Mouse (Mus musculus): ENCODE measurements at regions not wholly inside any gene's neighbourhood (a gene's known extent, or its start where the extent isn't known, plus 50 kb on each side); places are given as distances from the start of the nearest gene placed in this dataset.

- no peaks in the 10 kb centered on the region for H3K79me2 ChIP-seq (ENCODE audit: control insufficient read depth, insufficient read depth)
- peaks cover 3% of the 10 kb centered on the region for H3K27me3 ChIP-seq (ENCODE audit: control insufficient read depth, insufficient read depth, insufficient read length)
- no peak overlapping the region for H3ac ChIP-seq (ENCODE audit: control insufficient read depth, insufficient read length, low read depth)
- H3K36me3 ChIP-seq (ENCODE audit: control insufficient read depth, insufficient read depth), result no peaks in the 10 kb centered on the region
- TF ChIP-seq CTCF (IDR thresholded peaks at IDR 0.05; ENCODE audit: control insufficient read depth, insufficient read depth, insufficient read length), result peak; percentile 47
- TF ChIP-seq FOSL1 (IDR thresholded peaks at IDR 0.05; ENCODE audit: insufficient read depth, low read length, poor library complexity, severe bottlenecking), result no peak
- H3K4me3 ChIP-seq (ENCODE audit: insufficient read depth, poor library complexity, severe bottlenecking), result no peak overlapping the region
- H3K79me3 ChIP-seq (ENCODE audit: low read depth), result no peaks in the 10 kb centered on the region
Observed at GRCm38 (mm10) chr1:75653671-75654076, 107.6 kb downstream of the Slc4a3 start.

DNA sequence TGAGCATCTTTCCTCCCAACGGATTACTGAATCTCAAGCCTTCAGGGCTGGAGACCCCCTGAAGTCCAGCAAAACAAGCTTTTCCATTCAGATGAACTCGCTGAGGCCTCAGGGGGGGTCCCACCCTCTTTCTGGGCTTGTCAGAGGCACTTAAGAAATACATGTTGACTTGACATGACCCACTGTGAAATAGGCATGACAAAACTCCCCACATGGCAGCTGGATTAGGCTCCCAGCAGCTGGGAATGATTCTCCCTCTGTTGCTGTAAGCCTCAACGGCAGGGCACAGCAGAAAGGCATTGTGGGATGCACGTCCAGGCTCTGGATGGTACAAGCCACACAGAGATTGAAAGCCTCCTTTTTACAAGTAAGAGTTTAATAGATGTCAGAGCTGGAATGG lies 110.5 kb downstream of the Slc4a3 start:
- Histone ChIP-seq H3K79me2 (ENCODE audit: control insufficient read depth, insufficient read depth) (no peaks in the 10 kb centered on the region), H3K79me3 (ENCODE audit: low read depth) (no peaks in the 10 kb centered on the region), H3K4me3 (ENCODE audit: insufficient read depth, poor library complexity, severe bottlenecking) (no peak overlapping the region), H3ac (ENCODE audit: control insufficient read depth, insufficient read length, low read depth) (no peak overlapping the region), H3K27me3 (ENCODE audit: control insufficient read depth, insufficient read depth, insufficient read length) (peaks cover 3% of the 10 kb centered on the region), H3K36me3 (ENCODE audit: control insufficient read depth, insufficient read depth) (no peaks in the 10 kb centered on the region)
- TF ChIP-seq MYOD1 (IDR thresholded peaks at IDR 0.05; ENCODE audit: control insufficient read depth, insufficient read length, low read depth), result no peak
- no peak for TF ChIP-seq FOSL1 (IDR thresholded peaks at IDR 0.05; ENCODE audit: insufficient read depth, low read length, poor library complexity, severe bottlenecking)
- no peak for TF ChIP-seq MYOG (IDR thresholded peaks at IDR 0.05; ENCODE audit: control insufficient read depth, extremely low read depth, insufficient read length)
- TF ChIP-seq CTCF (IDR thresholded peaks at IDR 0.05; ENCODE audit: control insufficient read depth, insufficient read depth, insufficient read length), result no peak
- TF ChIP-seq MAX (IDR thresholded peaks at IDR 0.05), result no peak
- no peak for TF ChIP-seq USF1 (IDR thresholded peaks at IDR 0.05; ENCODE audit: low read depth)
- TF ChIP-seq CEBPB (IDR thresholded peaks at IDR 0.05; ENCODE audit: low read depth), result no peak

GRCm38 (mm10) chr1:75660336-75661100 lies 114.5 kb downstream of the Slc4a3 start:
- no peaks in the 10 kb centered on the region for H3K79me2 ChIP-seq (ENCODE audit: control insufficient read depth, insufficient read depth)
- H3K27me3 ChIP-seq (ENCODE audit: control insufficient read depth, insufficient read depth, insufficient read length), result no peaks in the 10 kb centered on the region
- no peaks in the 10 kb centered on the region for H3K36me3 ChIP-seq (ENCODE audit: control insufficient read depth, insufficient read depth)
- H3ac ChIP-seq (ENCODE audit: control insufficient read depth, insufficient read length, low read depth), result no peak overlapping the region
- TF ChIP-seq MYOG (IDR thresholded peaks at IDR 0.05; ENCODE audit: control insufficient read depth, extremely low read depth, insufficient read length) (no peak), FOSL1 (IDR thresholded peaks at IDR 0.05; ENCODE audit: insufficient read depth, low read length, poor library complexity, severe bottlenecking) (no peak), CTCF (IDR thresholded peaks at IDR 0.05; ENCODE audit: control insufficient read depth, insufficient read depth, insufficient read length) (no peak), MYOD1 (IDR thresholded peaks at IDR 0.05; ENCODE audit: control insufficient read depth, insufficient read length, low read depth) (no peak), CEBPB (IDR thresholded peaks at IDR 0.05; ENCODE audit: low read depth) (no peak), USF1 (IDR thresholded peaks at IDR 0.05; ENCODE audit: low read depth) (no peak), MAX (IDR thresholded peaks at IDR 0.05) (no peak)
- no peak overlapping the region for H3K4me3 ChIP-seq (ENCODE audit: insufficient read depth, poor library complexity, severe bottlenecking)
- no peaks in the 10 kb centered on the region for H3K79me3 ChIP-seq (ENCODE audit: low read depth)

GRCm38 (mm10) chr1:75662141-75662990 lies 116.3 kb downstream of the Slc4a3 start:
- no peak for TF ChIP-seq FOSL1 (IDR thresholded peaks at IDR 0.05; ENCODE audit: insufficient read depth, low read length, poor library complexity, severe bottlenecking)
- TF ChIP-seq CTCF (IDR thresholded peaks at IDR 0.05; ENCODE audit: control insufficient read depth, insufficient read depth, insufficient read length), result no peak
- TF ChIP-seq USF1 (IDR thresholded peaks at IDR 0.05; ENCODE audit: low read depth), result no peak
- TF ChIP-seq MAX (IDR thresholded peaks at IDR 0.05), result no peak
- TF ChIP-seq MYOG (IDR thresholded peaks at IDR 0.05; ENCODE audit: control insufficient read depth, extremely low read depth, insufficient read length), result no peak
- no peak for TF ChIP-seq CEBPB (IDR thresholded peaks at IDR 0.05; ENCODE audit: low read depth)
- TF ChIP-seq MYOD1 (IDR thresholded peaks at IDR 0.05; ENCODE audit: control insufficient read depth, insufficient read length, low read depth), result no peak
- no peak overlapping the region for H3ac ChIP-seq (ENCODE audit: control insufficient read depth, insufficient read length, low read depth)
- H3K36me3 ChIP-seq (ENCODE audit: control insufficient read depth, insufficient read depth), result no peaks in the 10 kb centered on the region
- no peaks in the 10 kb centered on the region for H3K79me2 ChIP-seq (ENCODE audit: control insufficient read depth, insufficient read depth)
- no peaks in the 10 kb centered on the region for H3K79me3 ChIP-seq (ENCODE audit: low read depth)
- H3K27me3 ChIP-seq (ENCODE audit: control insufficient read depth, insufficient read depth, insufficient read length), result no peaks in the 10 kb centered on the region
- H3K4me3 ChIP-seq (ENCODE audit: insufficient read depth, poor library complexity, severe bottlenecking), result no peak overlapping the region

DNA sequence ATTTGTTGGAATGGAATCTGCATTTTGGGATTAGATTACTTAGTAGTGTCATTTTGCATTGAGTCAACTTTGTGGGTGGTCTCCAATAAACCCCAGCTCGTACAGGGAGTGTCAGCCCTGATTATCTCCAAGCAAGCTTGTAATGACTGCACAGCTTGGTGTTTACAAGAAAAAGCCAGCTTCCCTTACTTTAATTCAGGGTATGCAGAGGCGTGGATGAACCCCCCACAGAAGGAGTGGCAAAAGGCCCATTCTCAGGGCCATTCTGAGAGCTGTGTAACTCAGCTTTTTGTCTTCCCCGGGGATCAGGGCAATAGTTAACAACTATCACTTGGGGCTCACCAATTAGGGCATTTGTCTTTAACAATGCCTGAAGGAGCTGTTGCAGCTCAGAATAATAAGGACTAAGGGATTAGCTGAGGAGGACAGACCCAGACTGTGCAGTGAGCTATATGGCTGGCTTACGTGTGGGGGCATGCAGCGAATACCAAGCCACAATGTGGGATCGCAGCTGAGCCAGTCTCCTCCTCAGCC lies 121.7 kb downstream of the Slc4a3 start:
- Histone ChIP-seq H3K36me3 (ENCODE audit: control insufficient read depth, insufficient read depth) (no peaks in the 10 kb centered on the region), H3K27me3 (ENCODE audit: control insufficient read depth, insufficient read depth, insufficient read length) (no peaks in the 10 kb centered on the region), H3K79me3 (ENCODE audit: low read depth) (no peaks in the 10 kb centered on the region), H3K79me2 (ENCODE audit: control insufficient read depth, insufficient read depth) (no peaks in the 10 kb centered on the region), H3K4me3 (ENCODE audit: insufficient read depth, poor library complexity, severe bottlenecking) (no peak overlapping the region), H3ac (ENCODE audit: control insufficient read depth, insufficient read length, low read depth) (no peak overlapping the region)
- TF ChIP-seq MYOG (IDR thresholded peaks at IDR 0.05; ENCODE audit: control insufficient read depth, extremely low read depth, insufficient read length) (no peak), MYOD1 (IDR thresholded peaks at IDR 0.05; ENCODE audit: control insufficient read depth, insufficient read length, low read depth) (no peak), FOSL1 (IDR thresholded peaks at IDR 0.05; ENCODE audit: insufficient read depth, low read length, poor library complexity, severe bottlenecking) (no peak), CTCF (IDR thresholded peaks at IDR 0.05; ENCODE audit: control insufficient read depth, insufficient read depth, insufficient read length) (no peak), USF1 (IDR thresholded peaks at IDR 0.05; ENCODE audit: low read depth) (no peak), CEBPB (IDR thresholded peaks at IDR 0.05; ENCODE audit: low read depth) (no peak)

All from C2C12 (cell line).